Mouse (Mus musculus): ENCODE results near the gene Gm13693. TPM values are rescaled to one million over a fixed set of nuclear protein-coding genes. Genes with fewer than 3 reads are reported as not detected.
"Not testable (repeated sequence)": the region's sequence is repeated elsewhere in the genome, so short reads cannot be mapped to it uniquely, and the experiment has no call there.

The Gm13693 gene
- not detected in 2 replicates for polyA plus RNA-seq (2015; fragmentation: Nextera tagmentation; extraction: Ambion mirVana)

GRCm38 (mm10) chr2:83961203-83961602 is at the start of gene Gm13693:
Gm13693 (plus strand) TSS chr2:83961503.
- not testable (repeated sequence) for H3K36me3 ChIP-seq; ATAC-seq (replicated peaks); H3K4me3 ChIP-seq; H3K9ac ChIP-seq (replicated peaks); H3K4me2 ChIP-seq (replicated peaks); H3K4me1 ChIP-seq; H3K9me3 ChIP-seq; H3K27me3 ChIP-seq; H3K27ac ChIP-seq (replicated peaks)
- no CpG with 5 or more reads among the region's 6 CpGs for WGBS

DNA sequence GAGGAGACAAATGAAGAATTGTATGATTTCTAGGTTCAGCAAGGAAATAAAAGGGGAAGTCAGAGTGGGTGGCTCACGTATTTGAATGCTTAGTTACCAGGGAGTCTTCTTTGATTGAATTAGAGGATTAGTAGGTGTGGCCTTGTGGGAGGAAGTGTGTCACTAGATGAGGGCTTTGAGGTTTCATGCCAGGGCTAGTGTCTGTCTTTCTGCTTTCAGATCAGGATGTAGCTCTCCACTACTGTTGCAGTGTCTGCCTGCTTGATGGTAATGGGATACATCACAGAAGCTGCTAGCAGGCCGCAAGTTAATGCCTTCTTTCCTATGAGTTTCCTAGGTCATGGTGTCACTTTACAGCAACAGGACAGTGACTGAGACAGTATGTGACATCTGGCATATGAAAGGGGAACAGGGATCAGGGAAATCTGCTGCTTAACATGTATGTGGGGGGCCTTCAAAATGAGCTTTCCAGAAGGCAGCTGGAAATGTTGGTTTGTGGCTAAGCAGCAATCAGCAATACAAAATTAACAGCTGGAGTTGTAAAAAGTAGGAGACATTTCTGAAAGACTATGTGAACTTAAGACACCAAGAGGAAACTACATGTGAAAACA is 31.7 kb upstream of the Gm13693 start:
- Histone ChIP-seq H3K4me3 (no peak overlapping the region), H3K27ac (replicated peaks) (no peak overlapping the region), H3K36me3 (no peaks in the 10 kb centered on the region), H3K4me1 (no peaks in the 10 kb centered on the region), H3K9me3 (no peaks in the 10 kb centered on the region), H3K27me3 (no peaks in the 10 kb centered on the region), H3K9ac (replicated peaks) (no peak overlapping the region), H3K4me2 (replicated peaks) (no peak overlapping the region)
- 60% methylated on average over 2 of the region's 2 CpGs for WGBS
- no peak for ATAC-seq (replicated peaks)

- Histone ChIP-seq H3K9me3 (no peaks in the 10 kb centered on the region), H3K4me3 (peak within 1 kb of the TSS; percentile 38), H3K27ac (replicated peaks) (peak within 1 kb of the TSS; percentile 29), H3K4me1 (peaks cover 12% of the 10 kb centered on the region), H3K9ac (replicated peaks) (peak within 1 kb of the TSS; percentile 7; the same call in 1 of the 2 replicates), H3K36me3 (no peaks in the 10 kb centered on the region), H3K4me2 (replicated peaks) (peak within 1 kb of the TSS; percentile 51), H3K27me3 (no peaks in the 10 kb centered on the region)
- under 1% methylated on average over 20 of the region's 20 CpGs for WGBS
- peak; percentile 99 for ATAC-seq (replicated peaks)
These were observed 20.4 kb upstream of the Gm13693 start, which contains the start of gene Zswim2 for GRCm38 (mm10) chr2:83940931-83941361. Zswim2 (minus strand) TSS chr2:83941228.

- Histone ChIP-seq H3K9ac (replicated peaks) (peak overlapping the region; percentile 7; the same call in 1 of the 2 replicates), H3K27ac (replicated peaks) (peak overlapping the region; percentile 29), H3K4me3 (peak overlapping the region; percentile 38), H3K4me2 (replicated peaks) (peak overlapping the region; percentile 51), H3K4me1 (peaks cover 12% of the 10 kb centered on the region), H3K27me3 (no peaks in the 10 kb centered on the region), H3K36me3 (no peaks in the 10 kb centered on the region), H3K9me3 (no peaks in the 10 kb centered on the region)
- 31% methylated on average over 3 of the region's 3 CpGs for WGBS
- peak; percentile 65 for ATAC-seq (replicated peaks)
These were observed 19.9 kb upstream of the Gm13693 start for GRCm38 (mm10) chr2:83941378-83941777.

DNA sequence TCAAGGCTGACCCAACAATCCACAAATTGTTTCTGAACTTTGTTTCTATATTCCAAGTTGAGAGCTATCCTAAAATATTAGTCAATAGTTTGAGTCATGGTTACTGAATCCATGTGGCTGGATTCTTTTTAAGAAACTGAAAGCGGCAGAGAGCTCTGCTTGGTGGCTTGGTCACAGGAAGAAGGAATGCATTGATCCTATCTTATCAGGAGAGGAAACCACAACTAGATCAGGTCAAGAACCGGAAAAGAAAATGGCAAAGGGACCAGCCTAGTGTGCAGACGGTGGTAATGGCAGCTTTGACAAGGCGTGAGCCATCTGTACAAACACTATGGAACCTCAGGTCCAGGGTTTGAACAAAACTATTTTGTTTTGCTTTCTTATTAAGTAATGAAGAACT is 19.5 kb upstream of the Gm13693 start:
- no peak overlapping the region for H3K27ac ChIP-seq (replicated peaks)
- H3K4me2 ChIP-seq (replicated peaks), result no peak overlapping the region
- H3K9me3 ChIP-seq, result no peaks in the 10 kb centered on the region
- no peak overlapping the region for H3K4me3 ChIP-seq
- H3K27me3 ChIP-seq, result no peaks in the 10 kb centered on the region
- H3K9ac ChIP-seq (replicated peaks), result no peak overlapping the region
- WGBS, result 80% methylated on average over 4 of the region's 4 CpGs
- no peak for ATAC-seq (replicated peaks)
- peaks cover 12% of the 10 kb centered on the region for H3K4me1 ChIP-seq
- no peaks in the 10 kb centered on the region for H3K36me3 ChIP-seq

- ATAC-seq (replicated peaks); H3K4me3 ChIP-seq; H3K4me2 ChIP-seq (replicated peaks); H3K9me3 ChIP-seq; H3K27me3 ChIP-seq; H3K36me3 ChIP-seq; H3K27ac ChIP-seq (replicated peaks); H3K9ac ChIP-seq (replicated peaks); H3K4me1 ChIP-seq: not testable (repeated sequence)
- no CpG with 5 or more reads among the region's 6 CpGs for WGBS
These were observed 5.9 kb upstream of the Gm13693 start, which contains the start of gene Gm13698 for GRCm38 (mm10) chr2:83955393-83955792. Gm13698 (plus strand) TSS chr2:83955693.

GRCm38 (mm10) chr2:83967013-83967412 is 5.7 kb downstream of the Gm13693 start, which contains the start of gene Gm13695:
Gm13695 (plus strand) TSS chr2:83967313.
- not testable (repeated sequence) for H3K27ac ChIP-seq (replicated peaks); H3K9me3 ChIP-seq; ATAC-seq (replicated peaks); H3K4me1 ChIP-seq; H3K27me3 ChIP-seq; H3K9ac ChIP-seq (replicated peaks); H3K4me3 ChIP-seq; H3K36me3 ChIP-seq; H3K4me2 ChIP-seq (replicated peaks)
- WGBS, result no CpG with 5 or more reads among the region's 6 CpGs

- H3K9ac ChIP-seq (replicated peaks); H3K27ac ChIP-seq (replicated peaks); ATAC-seq (replicated peaks); H3K9me3 ChIP-seq; H3K27me3 ChIP-seq; H3K4me1 ChIP-seq; H3K4me3 ChIP-seq; H3K4me2 ChIP-seq (replicated peaks); H3K36me3 ChIP-seq: not testable (repeated sequence)
- no CpG with 5 or more reads among the region's 6 CpGs for WGBS
These were observed 11.5 kb downstream of the Gm13693 start, which contains the start of gene Gm13696 for GRCm38 (mm10) chr2:83972823-83973222. Gm13696 (plus strand) TSS chr2:83973123.

- ATAC-seq (replicated peaks), result not testable (repeated sequence)
These were observed 17.3 kb downstream of the Gm13693 start, which contains the start of gene Gm13694 for GRCm38 (mm10) chr2:83978633-83979032. Gm13694 (plus strand) TSS chr2:83978933.

DNA sequence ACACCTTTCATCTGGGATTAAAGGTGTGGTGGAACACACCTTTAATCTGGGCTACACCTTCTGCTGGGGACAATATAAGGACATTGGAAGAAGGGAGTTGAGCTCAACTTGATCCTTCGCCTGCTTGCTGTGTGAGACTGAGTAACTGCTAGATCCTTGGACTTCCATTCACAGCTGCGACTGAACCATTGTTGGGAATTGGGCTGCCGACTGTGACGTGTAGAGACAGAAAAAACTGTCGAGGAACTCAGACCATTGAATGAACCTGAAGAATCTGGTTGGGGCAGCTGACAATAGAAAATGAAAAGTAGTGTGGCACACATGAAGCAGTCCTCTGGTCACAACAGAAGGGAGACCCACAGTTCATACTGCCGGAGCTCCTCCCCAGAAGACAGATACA is 23.1 kb downstream of the Gm13693 start, which contains the start of gene Gm13697:
Gene Gm13697 (plus strand): TSS at position 301 of the 400 bp plus-strand sequence.
- not testable (repeated sequence) for H3K27me3 ChIP-seq; H3K9me3 ChIP-seq; H3K4me1 ChIP-seq; H3K4me3 ChIP-seq; H3K27ac ChIP-seq (replicated peaks); H3K9ac ChIP-seq (replicated peaks); ATAC-seq (replicated peaks); H3K36me3 ChIP-seq; H3K4me2 ChIP-seq (replicated peaks)
- WGBS, result no CpG with 5 or more reads among the region's 6 CpGs

More at GRCm38 (mm10) chr2:83978633-83979032, 17.3 kb downstream of the Gm13693 start, which contains the start of gene Gm13694:
- not testable (repeated sequence) for H3K27me3 ChIP-seq; H3K4me3 ChIP-seq; H3K4me1 ChIP-seq; H3K27ac ChIP-seq (replicated peaks); H3K9me3 ChIP-seq; H3K9ac ChIP-seq (replicated peaks); H3K4me2 ChIP-seq (replicated peaks); H3K36me3 ChIP-seq
- WGBS, result no CpG with 5 or more reads among the region's 6 CpGs

DNA sequence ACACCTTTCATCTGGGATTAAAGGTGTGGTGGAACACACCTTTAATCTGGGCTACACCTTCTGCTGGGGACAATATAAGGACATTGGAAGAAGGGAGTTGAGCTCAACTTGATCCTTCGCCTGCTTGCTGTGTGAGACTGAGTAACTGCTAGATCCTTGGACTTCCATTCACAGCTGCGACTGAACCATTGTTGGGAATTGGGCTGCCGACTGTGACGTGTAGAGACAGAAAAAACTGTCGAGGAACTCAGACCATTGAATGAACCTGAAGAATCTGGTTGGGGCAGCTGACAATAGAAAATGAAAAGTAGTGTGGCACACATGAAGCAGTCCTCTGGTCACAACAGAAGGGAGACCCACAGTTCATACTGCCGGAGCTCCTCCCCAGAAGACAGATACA is 28.9 kb downstream of the Gm13693 start, which contains the start of gene Gm13691:
Gene Gm13691 (plus strand): TSS at position 301 of the 400 bp plus-strand sequence.
- no CpG with 5 or more reads among the region's 6 CpGs for WGBS
- not testable (repeated sequence) for H3K27me3 ChIP-seq; H3K36me3 ChIP-seq; H3K4me2 ChIP-seq (replicated peaks); H3K27ac ChIP-seq (replicated peaks); ATAC-seq (replicated peaks); H3K9ac ChIP-seq (replicated peaks); H3K4me1 ChIP-seq; H3K4me3 ChIP-seq; H3K9me3 ChIP-seq

GRCm38 (mm10) chr2:83993639-83994255 is 32.4 kb downstream of the Gm13693 start:
- H3K9ac ChIP-seq (replicated peaks); H3K9me3 ChIP-seq; H3K27me3 ChIP-seq; H3K4me3 ChIP-seq; H3K4me1 ChIP-seq; H3K36me3 ChIP-seq; H3K4me2 ChIP-seq (replicated peaks); H3K27ac ChIP-seq (replicated peaks); ATAC-seq (replicated peaks): not testable (repeated sequence)
- WGBS, result 66% methylated on average over 8 of the region's 9 CpGs

Data from forebrain, embryonic 15.5 days (tissue).